Mouse (Mus musculus) kidney, embryonic 14.5 days (tissue): Measurements from ENCODE around the gene Glg1. TPM values are rescaled to one million over a fixed set of nuclear protein-coding genes. Genes with fewer than 3 reads are reported as not detected.

Experiments
- ATAC-seq: fragments of 200-750 bp; cut with Nextera tagmentation; 2 replicates; pipeline ENCODE4 v1.8.0; 2017; ENCODE audit warnings: moderate number of reproducible peaks, mild to moderate bottlenecking, moderate TSS enrichment, moderate library complexity; ENCODE audit not compliant: low FRiP score, low TSS enrichment
- H3K27ac ChIP-seq: fragments of 300-500 bp; sonication (generic); 2 replicates; pipeline ENCODE4 v1.5.1; 2014; ENCODE audit warnings: low read depth, mild to moderate bottlenecking, low read length, moderate library complexity, mixed read lengths
- H3K27me3 ChIP-seq: fragments of 300-500 bp; sonication (generic); 2 replicates; pipeline ENCODE4 v1.6.1; 2014; ENCODE audit warnings: mild to moderate bottlenecking, low read length; ENCODE audit not compliant: control insufficient read depth, insufficient read depth
- H3K36me3 ChIP-seq: fragments of 300-500 bp; sonication (generic); 2 replicates; pipeline ENCODE4 v1.6.1; 2014; ENCODE audit warnings: low read length, mixed read lengths; ENCODE audit not compliant: control insufficient read depth, insufficient read depth
- H3K4me1 ChIP-seq: fragments of 300-500 bp; sonication (generic); 2 replicates; pipeline ENCODE4 v1.6.1; 2014; ENCODE audit warnings: low read length, mixed read lengths; ENCODE audit not compliant: control insufficient read depth, insufficient read depth
- H3K4me2 ChIP-seq: fragments of 300-500 bp; sonication (generic); replicated peaks from 2 replicates; pipeline ENCODE4 v1.6.1; 2014; ENCODE audit warnings: low read depth, mild to moderate bottlenecking, low read length
- H3K4me3 ChIP-seq: fragments of 300-500 bp; sonication (generic); 2 replicates; pipeline ENCODE4 v1.5.1; 2014; ENCODE audit warnings: mild to moderate bottlenecking, low read length
- H3K9ac ChIP-seq: fragments of 300-500 bp; sonication (generic); 2 replicates; pipeline ENCODE4 v1.6.1; 2014; ENCODE audit warnings: low read depth, mild to moderate bottlenecking, low read length, moderate library complexity
- H3K9me3 ChIP-seq: fragments of 300-500 bp; sonication (generic); 2 replicates; pipeline ENCODE4 v1.6.1; 2016; ENCODE audit warnings: low read length; ENCODE audit not compliant: control insufficient read depth
- WGBS: fragments of 180-500 bp; shearing (Covaris S2); extraction: QIAGEN DNeasy Blood & Tissue Kit; methylation state at CpG from one replicate; pipeline ENCODE4 v1.1.7; 2014; 5-methylcytosine and 5-hydroxymethylcytosine counted together
- microRNA-seq: library from miRNA; unstranded; fragments of <30 nt; microRNA quantifications from one replicate; pipeline ENCODE4, GENCODE M21; 2016
- polyA plus RNA-seq: library from polyadenylated mRNA; unstranded; fragments of >200 nt; fragmentation: Nextera tagmentation; extraction: Ambion mirVana; gene quantifications from 2 replicates; pipeline ENCODE4 v1.2.1, GENCODE M21; 2014

Glg1 gene
- polyA plus RNA-seq, 1 experiment from 2014 or later, result 95.8 TPM

DNA sequence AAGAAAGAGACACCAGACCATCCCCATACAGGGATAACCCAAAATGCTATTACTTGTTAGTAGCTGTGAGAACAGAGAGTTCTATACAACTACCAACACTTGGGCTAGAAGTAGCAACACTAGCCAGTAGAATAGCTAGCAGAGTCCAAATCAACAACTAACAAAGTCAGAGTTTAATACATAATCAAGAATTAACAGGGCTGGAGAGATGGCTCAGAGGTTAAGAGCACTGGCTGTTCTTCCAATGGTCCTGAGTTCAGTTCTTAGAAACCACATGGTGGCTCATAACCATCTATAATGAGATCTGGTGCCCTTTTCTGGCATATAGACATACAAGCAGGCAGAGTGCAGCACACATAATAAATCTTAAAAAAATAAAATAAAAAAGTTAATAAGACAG is 116.5 kb downstream of the Glg1 start:
- H3K4me1 ChIP-seq, result 0 out of 2 replicates have a peak, but pooled peaks cover 4% of the 10 kb centered on the region
- H3K9ac ChIP-seq, result no peak overlapping the region
- no peak for ATAC-seq
- H3K36me3 ChIP-seq, result peaks cover 15% of the 10 kb centered on the region; the same call in 1 of the 2 replicates
- H3K4me3 ChIP-seq, result no peak overlapping the region
- no peak overlapping the region for H3K27ac ChIP-seq
- no peak overlapping the region for H3K4me2 ChIP-seq
- no peaks in the 10 kb centered on the region for H3K27me3 ChIP-seq
- no peaks in the 10 kb centered on the region for H3K9me3 ChIP-seq

DNA sequence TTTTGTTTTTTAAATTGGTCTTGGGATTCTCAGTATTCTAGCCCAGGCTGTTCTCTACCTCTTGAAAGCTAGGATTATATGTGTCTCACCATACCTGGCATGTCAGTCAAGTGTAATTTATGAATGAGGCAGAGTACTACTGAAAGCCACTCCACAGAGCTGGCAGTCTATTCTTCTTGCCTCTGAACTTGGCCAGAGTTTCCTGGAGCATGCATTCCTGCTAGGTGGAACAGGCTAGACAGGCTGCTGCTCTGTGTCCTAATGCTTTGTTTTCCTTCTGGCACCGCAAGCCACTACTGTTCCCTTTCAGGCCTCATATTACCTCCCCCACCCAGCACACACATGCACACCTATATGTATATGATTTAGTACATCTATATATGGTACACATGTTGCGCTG is 128.3 kb downstream of the Glg1 start:
- Histone ChIP-seq H3K4me1 (no peaks in the 10 kb centered on the region), H3K4me2 (no peak overlapping the region), H3K9me3 (no peaks in the 10 kb centered on the region), H3K9ac (no peak overlapping the region), H3K36me3 (peaks cover 64% of the 10 kb centered on the region), H3K27ac (no peak overlapping the region), H3K4me3 (no peak overlapping the region), H3K27me3 (no peaks in the 10 kb centered on the region)
- no peak for ATAC-seq
- WGBS, result 95% methylated on average over 2 of the region's 2 CpGs

DNA sequence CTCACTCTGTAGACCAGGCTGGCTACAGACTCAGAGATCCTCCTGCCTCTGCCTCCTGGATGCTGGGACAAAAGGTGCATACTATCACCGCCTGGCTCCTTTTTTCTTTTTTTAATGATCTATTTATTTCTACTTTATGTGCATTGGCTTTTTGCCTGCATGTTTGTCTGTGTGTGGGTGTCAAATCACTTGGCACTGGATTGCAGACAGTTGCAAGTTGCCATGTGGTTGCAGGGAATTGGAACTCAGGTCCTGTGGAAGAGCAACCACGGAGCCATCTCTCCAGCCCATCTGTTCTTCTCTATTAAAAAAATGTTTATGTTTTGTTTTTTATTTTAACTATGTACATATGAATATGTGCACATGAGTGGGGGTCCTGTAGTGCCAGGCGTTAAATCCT is 139.5 kb downstream of the Glg1 start:
- Histone ChIP-seq H3K4me1 (no peaks in the 10 kb centered on the region), H3K4me3 (no peak overlapping the region), H3K9ac (no peak overlapping the region), H3K27ac (no peak overlapping the region), H3K4me2 (no peak overlapping the region), H3K36me3 (peaks cover 55% of the 10 kb centered on the region), H3K27me3 (no peaks in the 10 kb centered on the region), H3K9me3 (no peaks in the 10 kb centered on the region)
- WGBS, result 94% methylated on average over 3 of the region's 3 CpGs
- no peak for ATAC-seq

DNA sequence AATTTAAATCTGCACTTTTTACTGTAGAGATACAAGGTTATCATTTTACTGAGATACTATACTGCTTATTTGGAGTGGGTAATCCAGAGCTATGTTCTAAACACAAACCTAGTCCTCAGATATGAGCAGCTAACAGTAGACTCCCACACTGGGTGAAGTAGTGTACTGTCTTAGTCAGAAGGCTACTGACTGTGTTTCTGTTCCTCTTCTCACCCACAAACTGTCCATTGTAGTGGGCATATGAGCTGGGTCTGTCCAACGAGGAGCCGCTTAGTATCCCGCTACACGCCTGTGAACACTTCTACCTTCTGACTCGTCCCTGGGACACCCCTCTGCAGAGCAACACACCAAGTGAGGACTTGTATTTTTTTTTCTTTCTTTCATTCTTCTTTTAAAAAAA is 144.1 kb downstream of the Glg1 start:
- no peaks in the 10 kb centered on the region for H3K4me1 ChIP-seq
- no peaks in the 10 kb centered on the region for H3K9me3 ChIP-seq
- peaks cover 34% of the 10 kb centered on the region for H3K36me3 ChIP-seq
- no peak overlapping the region for H3K9ac ChIP-seq
- no peaks in the 10 kb centered on the region for H3K27me3 ChIP-seq
- no peak overlapping the region for H3K4me3 ChIP-seq
- no peak overlapping the region for H3K27ac ChIP-seq
- no peak for ATAC-seq
- 92% methylated on average over 5 of the region's 5 CpGs for WGBS
- H3K4me2 ChIP-seq, result no peak overlapping the region

Small RNA genes within 50 kb of the gene (microRNA-seq; reads per million reads assigned to microRNA genes)
- gene Gm23193, result not detected

Other genes with a start within 250 kb of the Glg1 start
- 2.3 and 6.7 TPM in 2 replicates for gene Ddx19b, start 227.5 kb downstream of the Glg1 start, polyA plus RNA-seq
- gene Aars, start 226.1 kb downstream of the Glg1 start, polyA plus RNA-seq, result 37.9 and 59.7 TPM in 2 replicates
- 53.3 and 77.3 TPM in 2 replicates for gene Exosc6, start 202.9 kb downstream of the Glg1 start, polyA plus RNA-seq
- gene Clec18a, start 166.8 kb downstream of the Glg1 start, polyA plus RNA-seq, result 51.6 and 59.0 TPM in 2 replicates
- gene Pdpr, start 164.6 kb downstream of the Glg1 start, polyA plus RNA-seq, result 3.9 and 8.6 TPM in 2 replicates
- 36.7 and 75.0 TPM in 2 replicates for gene Rfwd3, start 41.0 kb upstream of the Glg1 start, polyA plus RNA-seq
- 0.76 and 1.7 TPM in 2 replicates for gene Mlkl, start 79.0 kb upstream of the Glg1 start, polyA plus RNA-seq
- 0.84 and 0.90 TPM in 2 replicates for gene Fa2h, start 134.6 kb upstream of the Glg1 start, polyA plus RNA-seq